Comparison of ENCODE assay signal across 9 mouse cellular contexts in genomic region chr8:95713100-95714010, GRCm38 (mm10). TPM values are rescaled to one million over a fixed set of nuclear protein-coding genes. Genes with fewer than 3 reads are reported as not detected.
A peak's percentile ranks its signal among the peaks of the same experiment; 100 is the strongest.
DNase-seq lines count a peak whose midpoint lies in the region; ATAC-seq and TF ChIP-seq lines count a peak whose summit lies in the region.
"Had no signal": no experiment of that assay in that cellular context is flagged by ENCODE, and none has a peak within 500 bp of the region (broad histone marks: within the 10 kb centered on the region; RNA-seq: fewer than 3 reads in every experiment).

No protein-coding gene starts in this region.

- H3K4me2 ChIP-seq in intestine, embryonic 14.5 days (ENCODE audit: low read length): no peak overlapping the region
- no peak overlapping the region for H3K4me2 ChIP-seq in limb, embryonic 12.5 days
- no peak overlapping the region for H3K4me2 ChIP-seq in midbrain, postnatal 0 days (ENCODE audit: low read depth, low read length, poor library complexity, severe bottlenecking)
- H3K4me2 ChIP-seq: embryonic facial prominence, embryonic 12.5 days had no signal

- TF ChIP-seq POLR2A in testis, adult 2 months (IDR thresholded peaks at IDR 0.05; ENCODE audit: control insufficient read depth, low read depth, low read length): no peak

- H3K4me3 ChIP-seq in intestine, embryonic 14.5 days (ENCODE audit: low read depth, low read length): no peak overlapping the region
- no peak overlapping the region for H3K4me3 ChIP-seq in limb, embryonic 12.5 days (replicated peaks)
- H3K4me3 ChIP-seq in midbrain, postnatal 0 days (ENCODE audit: low read depth, low read length): no peak overlapping the region
- H3K4me3 ChIP-seq in testis, adult 2 months (ENCODE audit: control insufficient read depth, low read depth, low read length): no peak overlapping the region
- H3K4me3 ChIP-seq: embryonic facial prominence, embryonic 12.5 days had no signal

- H3K27ac ChIP-seq in intestine, embryonic 14.5 days (ENCODE audit: low read depth): no peak overlapping the region
- H3K27ac ChIP-seq in limb, embryonic 12.5 days: no peak overlapping the region
- H3K27ac ChIP-seq in midbrain, postnatal 0 days (ENCODE audit: low read depth, low read length): no peak overlapping the region
- no peak overlapping the region for H3K27ac ChIP-seq in testis, adult 2 months (ENCODE audit: control insufficient read depth, insufficient read depth, low read depth, low read length)

- no peaks in the 10 kb centered on the region for H3K9me3 ChIP-seq in intestine, embryonic 14.5 days (ENCODE audit: control insufficient read depth, low read length)
- no peaks in the 10 kb centered on the region for H3K9me3 ChIP-seq in limb, embryonic 12.5 days
- no peaks in the 10 kb centered on the region for H3K9me3 ChIP-seq in midbrain, postnatal 0 days (ENCODE audit: low read length)
- H3K9me3 ChIP-seq: embryonic facial prominence, embryonic 12.5 days had no signal

- H3K9ac ChIP-seq in intestine, embryonic 14.5 days (ENCODE audit: low read length): no peak overlapping the region
- H3K9ac ChIP-seq in limb, embryonic 12.5 days (replicated peaks): no peak overlapping the region
- no peak overlapping the region for H3K9ac ChIP-seq in midbrain, postnatal 0 days (replicated peaks; ENCODE audit: low read length, poor library complexity, severe bottlenecking)
- H3K9ac ChIP-seq: embryonic facial prominence, embryonic 12.5 days had no signal

- TF ChIP-seq CTCF in midbrain, postnatal 0 days (IDR thresholded peaks at IDR 0.05): peak; percentile 86
- TF ChIP-seq CTCF in testis, adult 2 months (IDR thresholded peaks at IDR 0.05; ENCODE audit: control insufficient read depth, insufficient read depth, insufficient replicate concordance, low read depth, low read length): peak; percentile 74; the same call in 1 of the 2 replicates

- DNase-seq in urinary bladder, postnatal 25 days (ENCODE audit: low spot score): peak; percentile 64
- no peak for DNase-seq in urinary bladder, postnatal 10 days (ENCODE audit: low spot score)
- peak; percentile 74 for DNase-seq in cerebellum, adult 11-12 months
- DNase-seq in forelimb bud, embryonic 11.5 days (ENCODE audit: low read depth, low spot score): peak; percentile 68
- DNase-seq in intestine, embryonic 14.5 days (ENCODE audit: low spot score): peak; percentile 86
- peak; percentile 67 for DNase-seq in midbrain, postnatal 0 days (ENCODE audit: low spot score)

- peak; percentile 38 for ATAC-seq in intestine, embryonic 14.5 days (replicated peaks; ENCODE audit: low FRiP score, low TSS enrichment, low read depth)
- ATAC-seq in limb, embryonic 12.5 days (ENCODE audit: insufficient number of reproducible peaks, insufficient read depth, low FRiP score, low TSS enrichment, low read depth): peak; percentile 57
- peak; percentile 14; the same call in 1 of the 2 replicates for ATAC-seq in midbrain, postnatal 0 days (ENCODE audit: low FRiP score)

- no peaks in the 10 kb centered on the region for H3K27me3 ChIP-seq in intestine, embryonic 14.5 days (replicated peaks; ENCODE audit: control insufficient read depth, insufficient read depth, low read length)
- no peaks in the 10 kb centered on the region for H3K27me3 ChIP-seq in limb, embryonic 12.5 days
- no peaks in the 10 kb centered on the region for H3K27me3 ChIP-seq in midbrain, postnatal 0 days (ENCODE audit: insufficient read depth, low read length)
- no peaks in the 10 kb centered on the region for H3K27me3 ChIP-seq in testis, adult 2 months (ENCODE audit: control insufficient read depth, insufficient read depth, low read length)
- H3K27me3 ChIP-seq: embryonic facial prominence, embryonic 12.5 days had no signal

- peaks cover 8% of the 10 kb centered on the region for H3K4me1 ChIP-seq in intestine, embryonic 14.5 days (replicated peaks; ENCODE audit: control insufficient read depth, insufficient read depth, low read length)
- peaks cover 14% of the 10 kb centered on the region for H3K4me1 ChIP-seq in limb, embryonic 12.5 days (replicated peaks)
- H3K4me1 ChIP-seq in midbrain, postnatal 0 days (ENCODE audit: insufficient read depth, low read length): peaks cover 3% of the 10 kb centered on the region; the same call in 1 of the 2 replicates
- peaks cover 4% of the 10 kb centered on the region for H3K4me1 ChIP-seq in testis, adult 2 months (ENCODE audit: control insufficient read depth, insufficient read depth, low read length)

- peaks cover 14% of the 10 kb centered on the region for H3K36me3 ChIP-seq in intestine, embryonic 14.5 days (ENCODE audit: control insufficient read depth, insufficient read depth, low read length)
- H3K36me3 ChIP-seq in limb, embryonic 12.5 days: peaks cover 9% of the 10 kb centered on the region
- H3K36me3 ChIP-seq in midbrain, postnatal 0 days (ENCODE audit: insufficient read depth, low read length): peaks cover 55% of the 10 kb centered on the region
- H3K36me3 ChIP-seq in testis, adult 2 months (ENCODE audit: control insufficient read depth, insufficient read depth, low read length): no peaks in the 10 kb centered on the region; the same call in 1 of the 2 replicates

- WGBS in intestine, embryonic 14.5 days: 78% methylated on average over 19 of the region's 19 CpGs
- WGBS in limb, embryonic 12.5 days: 79% methylated on average over 19 of the region's 19 CpGs
- WGBS in midbrain, postnatal 0 days: 80% methylated on average over 19 of the region's 19 CpGs

RNA-seq across cellular contexts. Expression of gene Setd6, which starts 2.3 kb away (rescaled TPM):
- polyA plus RNA-seq in intestine, embryonic 14.5 days (2014; fragmentation: Nextera tagmentation; extraction: Ambion mirVana): 21.5 and 22.8 TPM in 2 replicates
- polyA plus RNA-seq in limb, embryonic 12.5 days (2016; fragmentation: Nextera tagmentation; extraction: Ambion mirVana): 17.9 and 18.2 TPM in 2 replicates
- total RNA-seq in midbrain, postnatal 0 days (2014; rRNA removed): 15.7 and 23.6 TPM in 2 replicates
- polyA plus RNA-seq in midbrain, postnatal 0 days (2015; fragmentation: Nextera tagmentation; extraction: Ambion mirVana): 41.8 and 44.3 TPM in 2 replicates
- polyA plus RNA-seq in testis, adult 2 months (2012; rRNA removed): 4.5 and 4.7 TPM in 2 replicates

RNA-seq across cellular contexts. Expression of gene Ndrg4, which starts 36.6 kb away (rescaled TPM):
- polyA plus RNA-seq in intestine, embryonic 14.5 days (2014; fragmentation: Nextera tagmentation; extraction: Ambion mirVana): 21.3 and 22.1 TPM in 2 replicates
- 13.1 and 14.0 TPM in 2 replicates for polyA plus RNA-seq in limb, embryonic 12.5 days (2016; fragmentation: Nextera tagmentation; extraction: Ambion mirVana)
- 814 and 937 TPM in 2 replicates for total RNA-seq in midbrain, postnatal 0 days (2014; rRNA removed)
- 641 and 735 TPM in 2 replicates for polyA plus RNA-seq in midbrain, postnatal 0 days (2015; fragmentation: Nextera tagmentation; extraction: Ambion mirVana)
- 23.7 and 26.2 TPM in 2 replicates for polyA plus RNA-seq in testis, adult 2 months (2012; rRNA removed)

Comparison
In these comparisons a context has a peak if more than half of its experiments do, and no peak if none do; other contexts are left out.
1. RNA of gene Ndrg4, which starts 36.6 kb away (polyA plus RNA-seq): 641 to 735 TPM in midbrain, postnatal 0 days; 23.7 to 26.2 TPM in testis, adult 2 months, 21.3 to 22.1 TPM in intestine, embryonic 14.5 days and 13.1 to 14.0 TPM in limb, embryonic 12.5 days; every median in the first group is over 10 times any median in the second.
2. Peak in every context shown above with its lines, with median percentiles within 50 percentile points of each other: ATAC-seq.